Mouse (Mus musculus): ENCODE data around the gene Scn11a. TPM values are rescaled to one million over a fixed set of nuclear protein-coding genes. Genes with fewer than 3 reads are reported as not detected.

Scn11a gene
- 0.78 and 1.3 TPM in 2 replicates for polyA plus RNA-seq (2016; fragmentation: Nextera tagmentation; extraction: Ambion mirVana)

GRCm38 (mm10) chr9:119825297-119825696 lies at the start of gene Scn11a:
Gene Scn11a, minus strand, starts transcription at chr9:119825456.
- WGBS = 51% methylated on average over 4 of the region's 4 CpGs
- no peak within 1 kb of the TSS for H3K27ac ChIP-seq
- no peaks in the 10 kb centered on the region; the same call in 1 of the 2 replicates for H3K4me1 ChIP-seq
- H3K4me3 ChIP-seq = no peak within 1 kb of the TSS
- no peaks in the 10 kb centered on the region for H3K27me3 ChIP-seq (ENCODE audit: poor library complexity, severe bottlenecking)
- DNase-seq (ENCODE audit: extremely low spot score, low spot score) = no peak
- H3K9me3 ChIP-seq = no peaks in the 10 kb centered on the region
- H3K36me3 ChIP-seq (replicated peaks) = no peaks in the 10 kb centered on the region

- no peak for DNase-seq (ENCODE audit: extremely low spot score, low spot score)
- Histone ChIP-seq H3K9me3 (peaks cover 17% of the 10 kb centered on the region; the same call in 1 of the 2 replicates), H3K27me3 (ENCODE audit: poor library complexity, severe bottlenecking) (peaks cover 5% of the 10 kb centered on the region; the same call in 1 of the 2 replicates), H3K27ac (no peak overlapping the region), H3K4me3 (no peak overlapping the region), H3K4me1 (peaks cover 29% of the 10 kb centered on the region), H3K36me3 (replicated peaks) (no peaks in the 10 kb centered on the region)
- WGBS = 72% methylated on average over 8 of the region's 8 CpGs
Measured at GRCm38 (mm10) chr9:119854170-119854569, 28.9 kb upstream of the Scn11a start.

GRCm38 (mm10) chr9:119853071-119853846 lies 28.0 kb upstream of the Scn11a start:
- Histone ChIP-seq H3K27me3 (ENCODE audit: poor library complexity, severe bottlenecking) (peaks cover 14% of the 10 kb centered on the region), H3K4me3 (no peak overlapping the region), H3K4me1 (peaks cover 38% of the 10 kb centered on the region), H3K9me3 (peaks cover 17% of the 10 kb centered on the region; the same call in 1 of the 2 replicates), H3K36me3 (replicated peaks) (no peaks in the 10 kb centered on the region), H3K27ac (no peak overlapping the region)
- WGBS = 88% methylated on average over 2 of the region's 2 CpGs
- no peak for DNase-seq (ENCODE audit: extremely low spot score, low spot score)

DNA sequence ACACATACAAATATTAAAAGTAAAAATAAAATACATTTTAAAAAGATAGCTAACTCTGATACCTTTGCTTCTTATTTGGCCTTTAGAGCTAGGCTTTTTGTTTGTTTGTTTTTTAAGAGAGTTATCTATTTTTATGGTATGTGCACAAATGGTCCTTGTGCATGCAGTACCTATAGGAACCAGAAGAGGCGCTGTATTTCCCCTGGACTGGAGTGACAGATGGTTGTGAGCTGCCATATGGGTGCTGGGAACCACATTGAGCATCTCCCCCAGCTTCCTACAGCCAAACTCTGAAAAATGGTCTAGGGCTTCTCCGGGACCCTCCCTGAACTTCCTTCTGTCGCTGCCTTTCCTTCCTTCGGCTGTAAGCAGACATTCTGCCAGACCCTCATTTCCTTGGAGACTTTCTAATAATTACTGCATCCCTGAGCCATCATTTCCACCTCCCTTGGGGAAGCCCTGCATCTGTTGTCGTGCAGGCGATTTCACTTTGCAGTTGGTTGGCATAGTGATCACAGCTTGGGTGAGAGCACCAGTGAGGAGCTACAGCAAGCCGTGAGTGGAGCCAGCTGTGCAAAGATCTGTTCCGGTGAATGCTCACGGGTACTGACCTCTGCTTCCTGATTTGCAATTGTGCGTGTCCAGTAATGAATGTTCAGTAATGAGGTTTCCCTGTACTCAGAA lies 27.2 kb upstream of the Scn11a start:
- DNase-seq (ENCODE audit: extremely low spot score, low spot score) = no peak
- Histone ChIP-seq H3K27ac (no peak overlapping the region), H3K4me3 (no peak overlapping the region), H3K4me1 (peaks cover 38% of the 10 kb centered on the region), H3K9me3 (peaks cover 9% of the 10 kb centered on the region; the same call in 1 of the 2 replicates), H3K27me3 (ENCODE audit: poor library complexity, severe bottlenecking) (peaks cover 21% of the 10 kb centered on the region), H3K36me3 (replicated peaks) (no peaks in the 10 kb centered on the region)
- WGBS = 83% methylated on average over 10 of the region's 10 CpGs

DNA sequence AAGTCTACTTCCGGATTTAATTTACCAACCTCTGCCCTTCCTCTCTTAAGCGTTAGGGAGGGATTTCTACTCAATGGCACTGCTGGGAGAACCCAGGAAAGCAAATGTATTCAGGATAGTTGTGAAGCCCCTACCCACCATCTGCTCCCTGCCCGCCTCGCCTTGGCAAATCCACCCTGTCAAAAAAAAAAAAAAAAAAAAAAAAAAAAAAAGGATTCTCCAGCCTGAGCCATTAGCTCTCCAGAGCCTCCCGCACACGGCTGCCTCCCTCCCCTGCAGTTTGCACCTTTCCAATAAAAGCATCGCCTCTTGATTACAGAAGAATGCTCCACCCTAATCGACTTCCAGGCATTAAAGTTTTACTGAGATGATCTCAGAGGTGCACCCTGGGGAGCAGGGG lies 24.0 kb upstream of the Scn11a start:
- H3K4me1 ChIP-seq = peaks cover 63% of the 10 kb centered on the region
- no peaks in the 10 kb centered on the region for H3K9me3 ChIP-seq
- H3K36me3 ChIP-seq (replicated peaks) = no peaks in the 10 kb centered on the region
- WGBS = 28% methylated on average over 8 of the region's 8 CpGs
- H3K4me3 ChIP-seq = no peak overlapping the region
- peaks cover 53% of the 10 kb centered on the region for H3K27me3 ChIP-seq (ENCODE audit: poor library complexity, severe bottlenecking)
- no peak for DNase-seq (ENCODE audit: extremely low spot score, low spot score)
- H3K27ac ChIP-seq = peak overlapping the region; percentile 36; the same call in 1 of the 2 replicates

DNA sequence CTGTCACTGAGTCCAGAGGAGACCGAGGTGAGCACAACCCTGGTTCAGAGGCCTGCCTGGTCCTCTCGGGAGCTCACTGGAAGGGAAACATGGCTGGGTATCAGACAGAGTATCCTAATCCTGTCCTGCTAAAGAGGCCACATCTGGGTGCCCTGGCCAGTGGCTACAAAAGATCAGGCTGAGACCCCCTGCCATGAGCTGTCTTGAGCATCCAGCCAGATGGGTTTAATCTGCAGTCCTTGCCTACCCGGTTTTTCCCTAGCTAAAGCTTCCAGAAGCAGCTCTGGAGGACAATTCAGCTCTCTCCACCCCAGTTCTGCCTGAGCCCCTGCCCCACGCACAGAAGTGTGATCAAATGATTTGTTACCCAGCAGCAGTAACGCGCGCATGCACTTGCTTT lies 23.4 kb upstream of the Scn11a start:
- peaks cover 59% of the 10 kb centered on the region for H3K27me3 ChIP-seq (ENCODE audit: poor library complexity, severe bottlenecking)
- H3K9me3 ChIP-seq = no peaks in the 10 kb centered on the region
- peaks cover 60% of the 10 kb centered on the region for H3K4me1 ChIP-seq
- H3K4me3 ChIP-seq = no peak overlapping the region
- H3K36me3 ChIP-seq (replicated peaks) = no peaks in the 10 kb centered on the region
- WGBS = 38% methylated on average over 7 of the region's 7 CpGs
- H3K27ac ChIP-seq = peak overlapping the region; percentile 36
- DNase-seq (ENCODE audit: extremely low spot score, low spot score) = no peak

- H3K27me3 ChIP-seq (ENCODE audit: poor library complexity, severe bottlenecking) = peaks cover 59% of the 10 kb centered on the region
- no peak overlapping the region for H3K4me3 ChIP-seq
- H3K4me1 ChIP-seq = peaks cover 62% of the 10 kb centered on the region
- no peaks in the 10 kb centered on the region for H3K9me3 ChIP-seq
- peak overlapping the region; percentile 51; the same call in 1 of the 2 replicates for H3K27ac ChIP-seq
- 76% methylated on average over 6 of the region's 6 CpGs for WGBS
- DNase-seq (ENCODE audit: extremely low spot score, low spot score) = no peak
- no peaks in the 10 kb centered on the region for H3K36me3 ChIP-seq (replicated peaks)
Measured at GRCm38 (mm10) chr9:119847187-119847586, 21.9 kb upstream of the Scn11a start.

- 24% methylated on average over 5 of the region's 5 CpGs for WGBS
- H3K9me3 ChIP-seq = no peaks in the 10 kb centered on the region
- H3K27ac ChIP-seq = peak overlapping the region; percentile 58
- no peak for DNase-seq (ENCODE audit: extremely low spot score, low spot score)
- H3K27me3 ChIP-seq (ENCODE audit: poor library complexity, severe bottlenecking) = peaks cover 64% of the 10 kb centered on the region
- no peak overlapping the region for H3K4me3 ChIP-seq
- H3K4me1 ChIP-seq = peaks cover 74% of the 10 kb centered on the region
- no peaks in the 10 kb centered on the region for H3K36me3 ChIP-seq (replicated peaks)
Measured at GRCm38 (mm10) chr9:119844724-119845123, 19.5 kb upstream of the Scn11a start.

DNA sequence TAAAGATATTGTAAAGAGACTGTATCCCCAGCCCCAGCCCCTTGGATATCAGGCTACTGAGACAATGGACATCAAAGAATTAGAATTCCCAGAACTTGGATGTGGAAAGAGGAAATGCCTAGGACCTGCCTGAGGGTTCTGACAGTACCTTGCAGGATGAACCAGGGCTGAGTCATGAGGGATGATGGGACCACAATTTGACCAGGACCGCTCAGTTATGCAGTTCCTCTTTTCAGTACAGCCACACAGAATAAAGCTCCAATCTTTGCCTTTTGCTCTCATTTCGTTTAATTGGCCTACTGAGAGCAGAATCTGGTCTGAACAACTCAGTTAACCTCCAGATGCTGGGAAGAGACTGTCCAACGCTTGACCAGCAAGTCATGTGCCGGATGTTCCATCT lies 18.3 kb upstream of the Scn11a start:
- Histone ChIP-seq H3K4me3 (no peak overlapping the region), H3K27me3 (ENCODE audit: poor library complexity, severe bottlenecking) (peaks cover 55% of the 10 kb centered on the region), H3K4me1 (peaks cover 70% of the 10 kb centered on the region), H3K9me3 (no peaks in the 10 kb centered on the region), H3K27ac (no peak overlapping the region), H3K36me3 (replicated peaks) (no peaks in the 10 kb centered on the region)
- 89% methylated on average over 4 of the region's 4 CpGs for WGBS
- no peak for DNase-seq (ENCODE audit: extremely low spot score, low spot score)

DNA sequence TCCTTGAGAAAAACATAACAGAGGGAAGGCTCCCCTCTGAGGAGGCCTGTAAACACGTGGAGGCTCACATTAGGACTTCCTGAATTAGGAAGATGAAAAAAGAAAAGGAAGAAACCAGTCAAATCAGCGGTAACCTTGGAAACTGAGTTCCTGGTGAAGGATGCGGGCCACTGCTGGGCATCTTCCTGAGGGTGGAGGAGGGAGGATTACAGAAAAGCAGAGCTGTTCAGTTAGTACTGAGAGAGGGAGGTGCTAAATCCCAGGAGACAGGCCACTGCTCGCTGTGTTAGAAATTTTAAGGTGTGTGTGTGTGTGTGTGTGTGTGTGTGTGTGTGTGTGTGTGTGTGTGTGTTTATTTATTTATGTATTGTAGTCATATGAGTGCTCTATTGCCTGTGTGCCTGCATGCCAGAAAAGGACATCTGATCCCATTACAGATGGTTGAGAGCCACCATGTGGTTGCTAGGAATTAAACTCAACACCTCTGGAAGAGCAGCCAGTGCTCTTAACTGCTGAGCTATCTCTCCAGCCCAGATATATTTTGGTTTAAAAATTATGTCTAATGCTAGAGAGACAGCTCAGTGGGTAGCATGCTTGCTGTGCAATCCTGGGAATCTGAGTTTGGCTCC lies 17.4 kb upstream of the Scn11a start:
- Histone ChIP-seq H3K36me3 (replicated peaks) (no peaks in the 10 kb centered on the region), H3K9me3 (peaks cover 4% of the 10 kb centered on the region; the same call in 1 of the 2 replicates), H3K27me3 (ENCODE audit: poor library complexity, severe bottlenecking) (peaks cover 46% of the 10 kb centered on the region), H3K4me1 (peaks cover 68% of the 10 kb centered on the region), H3K27ac (peak overlapping the region; percentile 56), H3K4me3 (no peak overlapping the region)
- peak; percentile 25 for DNase-seq (ENCODE audit: extremely low spot score, low spot score)
- WGBS = 19% methylated on average over 4 of the region's 4 CpGs

DNA sequence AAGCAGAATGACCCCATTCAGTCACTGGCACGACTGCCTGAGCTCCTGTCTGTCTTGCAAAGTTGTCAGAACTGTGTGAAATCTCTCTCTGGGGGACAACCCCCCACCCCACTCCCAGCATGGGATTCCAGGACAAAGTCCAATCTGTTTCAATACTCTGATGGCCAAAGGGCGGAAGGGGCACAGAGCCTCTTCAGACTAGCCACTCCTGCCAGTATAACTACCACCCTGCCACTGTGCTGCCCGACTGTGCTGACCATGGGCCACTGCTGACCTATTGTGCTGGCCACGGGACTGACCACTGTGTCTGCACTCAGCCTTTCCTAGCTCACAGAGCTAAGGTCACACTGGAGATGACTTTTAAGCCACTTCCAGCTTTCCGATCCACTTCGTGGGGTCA lies 16.8 kb upstream of the Scn11a start:
- Histone ChIP-seq H3K4me3 (no peak overlapping the region), H3K4me1 (peaks cover 66% of the 10 kb centered on the region), H3K36me3 (replicated peaks) (no peaks in the 10 kb centered on the region), H3K27ac (peak overlapping the region; percentile 56), H3K9me3 (peaks cover 4% of the 10 kb centered on the region; the same call in 1 of the 2 replicates), H3K27me3 (ENCODE audit: poor library complexity, severe bottlenecking) (peaks cover 43% of the 10 kb centered on the region)
- no peak for DNase-seq (ENCODE audit: extremely low spot score, low spot score)
- WGBS = 24% methylated on average over 6 of the region's 6 CpGs

GRCm38 (mm10) chr9:119841159-119841558 lies 15.9 kb upstream of the Scn11a start:
- H3K9me3 ChIP-seq = peaks cover 4% of the 10 kb centered on the region; the same call in 1 of the 2 replicates
- H3K27ac ChIP-seq = no peak overlapping the region
- H3K4me1 ChIP-seq = peaks cover 59% of the 10 kb centered on the region
- no peaks in the 10 kb centered on the region for H3K36me3 ChIP-seq (replicated peaks)
- H3K4me3 ChIP-seq = no peak overlapping the region
- DNase-seq (ENCODE audit: extremely low spot score, low spot score) = no peak
- peaks cover 38% of the 10 kb centered on the region for H3K27me3 ChIP-seq (ENCODE audit: poor library complexity, severe bottlenecking)
- WGBS = 88% methylated on average over 6 of the region's 6 CpGs

Measured in forebrain, embryonic 10.5 days (tissue).